Mouse (Mus musculus): Measurements from ENCODE around the gene Ubac2. TPM values are rescaled to one million over a fixed set of nuclear protein-coding genes. Genes with fewer than 3 reads are reported as not detected.

Gene Ubac2
- polyA plus RNA-seq, 1 experiment from 2014 or later, result 77.5 TPM

DNA sequence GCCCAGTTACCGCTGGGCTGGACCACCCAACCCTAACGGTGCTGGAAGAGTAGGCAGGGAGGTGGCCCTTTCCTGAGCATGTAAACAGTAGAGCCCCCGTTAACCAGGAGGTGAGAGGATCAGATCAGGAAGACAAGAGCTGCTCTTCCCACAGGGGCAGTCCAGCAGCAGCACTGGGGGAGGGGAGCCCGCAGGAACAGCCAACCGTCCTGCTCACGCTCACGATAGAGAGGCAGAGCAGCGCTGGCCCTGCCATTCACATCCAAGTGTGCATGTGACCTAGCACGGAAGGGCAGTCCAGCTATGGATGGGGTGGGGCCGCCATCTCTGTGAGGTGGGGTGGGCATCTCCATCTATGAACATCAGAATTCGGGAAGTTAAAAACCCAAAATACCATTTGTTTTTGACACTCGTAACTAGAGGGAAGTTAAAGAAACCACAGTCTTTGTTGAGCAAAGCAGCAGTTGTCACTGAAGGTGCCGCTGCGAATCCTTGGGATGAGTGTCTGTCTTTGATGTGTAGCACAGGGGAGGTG lies 135.1 kb downstream of the Ubac2 start:
- H3K4me1 ChIP-seq (ENCODE audit: insufficient read depth, low read length), result peaks cover 18% of the 10 kb centered on the region
- ATAC-seq (ENCODE audit: low FRiP score, low TSS enrichment), result peak; percentile 91
- H3K9ac ChIP-seq (replicated peaks; ENCODE audit: low read length), result no peak overlapping the region
- H3K27ac ChIP-seq (ENCODE audit: low read length), result peak overlapping the region; percentile 31; the same call in 1 of the 2 replicates
- WGBS, result 42% methylated on average over 13 of the region's 14 CpGs
- H3K9me3 ChIP-seq (ENCODE audit: low read length), result no peaks in the 10 kb centered on the region
- H3K4me3 ChIP-seq (ENCODE audit: low read length), result no peak overlapping the region
- H3K4me2 ChIP-seq (replicated peaks; ENCODE audit: low read depth, low read length), result peak overlapping the region; percentile 14; the same call in 1 of the 2 replicates
- H3K27me3 ChIP-seq (ENCODE audit: insufficient read depth, low read length), result no peaks in the 10 kb centered on the region
- peaks cover 12% of the 10 kb centered on the region; the same call in 1 of the 2 replicates for H3K36me3 ChIP-seq (ENCODE audit: insufficient read depth, low read length)

DNA sequence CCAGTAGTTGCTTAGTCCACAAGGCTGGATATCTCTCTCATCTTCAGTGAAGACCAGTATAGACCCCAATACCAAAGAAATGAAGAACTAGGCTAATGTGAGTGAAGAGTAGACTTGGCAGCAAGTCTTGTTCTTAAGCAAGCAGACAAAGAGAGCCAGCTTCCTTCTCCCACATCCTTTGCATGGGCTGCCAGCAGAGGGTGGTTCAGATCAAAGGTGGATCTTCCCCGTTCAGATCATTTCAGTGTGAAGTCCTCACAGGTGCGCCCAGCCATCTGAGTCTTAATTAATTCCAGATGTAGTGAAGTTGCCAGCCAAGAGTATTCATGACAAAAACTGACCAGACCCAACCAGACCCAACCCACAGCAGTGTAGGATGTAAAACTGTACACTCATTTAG lies 139.5 kb downstream of the Ubac2 start:
- H3K9me3 ChIP-seq (ENCODE audit: low read length), result no peaks in the 10 kb centered on the region
- no peak overlapping the region for H3K27ac ChIP-seq (ENCODE audit: low read length)
- WGBS, result 72% methylated on average over 2 of the region's 2 CpGs
- peaks cover 9% of the 10 kb centered on the region for H3K4me1 ChIP-seq (ENCODE audit: insufficient read depth, low read length)
- no peak overlapping the region for H3K4me2 ChIP-seq (replicated peaks; ENCODE audit: low read depth, low read length)
- no peak for ATAC-seq (ENCODE audit: low FRiP score, low TSS enrichment)
- H3K9ac ChIP-seq (replicated peaks; ENCODE audit: low read length), result no peak overlapping the region
- no peaks in the 10 kb centered on the region; the same call in 1 of the 2 replicates for H3K36me3 ChIP-seq (ENCODE audit: insufficient read depth, low read length)
- H3K27me3 ChIP-seq (ENCODE audit: insufficient read depth, low read length), result no peaks in the 10 kb centered on the region
- no peak overlapping the region for H3K4me3 ChIP-seq (ENCODE audit: low read length)

DNA sequence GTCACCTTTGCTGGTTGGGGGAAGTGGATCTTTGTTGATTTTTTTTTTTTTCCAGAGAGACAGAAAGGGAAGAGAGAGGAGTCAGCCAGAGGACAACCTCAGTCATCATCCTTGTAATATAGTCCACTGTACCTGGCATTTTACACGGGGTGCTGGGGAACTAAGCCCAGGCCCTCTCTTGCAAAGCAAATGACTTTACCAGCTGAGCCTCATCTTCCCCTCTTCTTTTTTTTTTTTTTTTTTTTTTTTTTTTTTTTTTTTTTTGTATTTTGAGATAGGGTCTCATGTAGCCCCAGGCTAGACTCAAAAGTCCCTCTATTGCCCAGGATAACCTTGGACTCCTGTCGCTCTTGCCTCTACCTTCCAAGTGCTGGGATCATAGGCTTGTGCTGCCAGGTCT lies 141.0 kb downstream of the Ubac2 start:
- Histone ChIP-seq H3K9me3 (ENCODE audit: low read length) (no peaks in the 10 kb centered on the region), H3K27ac (ENCODE audit: low read length) (no peak overlapping the region), H3K9ac (replicated peaks; ENCODE audit: low read length) (no peak overlapping the region), H3K36me3 (ENCODE audit: insufficient read depth, low read length) (peaks cover 5% of the 10 kb centered on the region; the same call in 1 of the 2 replicates), H3K27me3 (ENCODE audit: insufficient read depth, low read length) (no peaks in the 10 kb centered on the region), H3K4me3 (ENCODE audit: low read length) (no peak overlapping the region), H3K4me1 (ENCODE audit: insufficient read depth, low read length) (no peaks in the 10 kb centered on the region), H3K4me2 (replicated peaks; ENCODE audit: low read depth, low read length) (no peak overlapping the region)
- 83% methylated on average over 2 of the region's 2 CpGs for WGBS
- ATAC-seq (ENCODE audit: low FRiP score, low TSS enrichment), result no peak

DNA sequence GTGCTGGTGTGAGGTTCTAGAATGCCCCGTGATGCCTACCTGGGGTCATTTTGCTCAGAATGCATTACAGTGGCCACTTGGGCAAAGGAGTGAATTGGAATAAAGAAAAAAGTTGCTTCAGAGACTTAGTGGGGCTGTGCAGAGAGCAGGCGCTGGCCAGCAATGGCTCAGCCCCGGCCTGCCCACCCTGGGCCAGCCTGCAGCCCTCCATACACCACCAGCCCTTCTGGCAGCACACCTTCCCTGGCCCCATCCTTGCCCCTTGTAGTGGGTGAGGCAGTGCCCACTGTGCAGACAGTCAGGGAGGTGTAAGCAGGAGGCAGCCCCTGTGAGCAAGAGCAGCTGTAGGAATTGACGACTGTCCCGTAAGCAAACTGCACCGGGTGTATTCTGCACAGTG lies 142.1 kb downstream of the Ubac2 start:
- Histone ChIP-seq H3K4me3 (ENCODE audit: low read length) (no peak overlapping the region), H3K36me3 (ENCODE audit: insufficient read depth, low read length) (peaks cover 5% of the 10 kb centered on the region; the same call in 1 of the 2 replicates), H3K27ac (ENCODE audit: low read length) (no peak overlapping the region), H3K27me3 (ENCODE audit: insufficient read depth, low read length) (no peaks in the 10 kb centered on the region), H3K4me1 (ENCODE audit: insufficient read depth, low read length) (no peaks in the 10 kb centered on the region), H3K4me2 (replicated peaks; ENCODE audit: low read depth, low read length) (no peak overlapping the region), H3K9ac (replicated peaks; ENCODE audit: low read length) (no peak overlapping the region), H3K9me3 (ENCODE audit: low read length) (no peaks in the 10 kb centered on the region)
- ATAC-seq (ENCODE audit: low FRiP score, low TSS enrichment), result no peak
- WGBS, result 91% methylated on average over 6 of the region's 6 CpGs

DNA sequence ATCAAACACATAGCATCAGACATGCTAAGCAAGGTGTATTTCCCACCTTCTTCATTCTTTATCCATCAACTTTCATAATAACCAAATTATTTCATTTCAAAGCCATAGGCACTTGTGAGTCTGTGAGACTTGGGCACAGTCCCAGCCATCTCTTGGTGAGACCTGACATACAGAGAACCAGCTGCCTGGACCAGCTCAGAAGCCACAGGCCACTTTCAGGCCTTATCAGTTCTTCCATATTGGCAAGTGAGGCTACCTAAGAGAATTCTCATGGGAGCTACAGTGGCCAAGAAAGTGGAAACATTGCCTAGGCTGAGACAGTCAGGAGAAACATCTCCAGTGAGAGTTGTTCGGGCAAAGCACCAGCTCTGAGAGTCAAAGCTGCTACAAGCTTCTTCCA lies 144.6 kb downstream of the Ubac2 start:
- Histone ChIP-seq H3K4me1 (ENCODE audit: insufficient read depth, low read length) (no peaks in the 10 kb centered on the region), H3K4me2 (replicated peaks; ENCODE audit: low read depth, low read length) (no peak overlapping the region)
- WGBS, result 62% methylated on average over 1 of the region's 1 CpGs

DNA sequence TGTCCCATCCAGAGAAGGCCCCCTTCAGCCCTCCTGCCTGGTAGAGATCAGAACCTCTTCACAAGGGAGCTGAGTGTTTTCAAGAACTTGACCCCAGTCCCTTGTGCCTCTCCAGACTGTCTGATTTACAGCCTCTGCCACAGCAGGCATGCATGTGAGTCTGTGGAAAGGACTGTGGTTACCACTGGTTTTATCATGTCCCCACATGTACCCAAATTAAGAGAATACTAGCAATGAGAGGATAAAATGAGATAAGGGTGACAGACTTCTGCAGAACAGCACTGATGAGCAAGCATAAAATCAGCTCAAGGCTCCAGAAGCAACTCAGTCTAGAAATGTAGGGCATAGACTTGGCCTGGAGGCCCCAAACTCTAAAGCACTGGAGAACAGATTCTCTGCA lies 145.5 kb downstream of the Ubac2 start:
- H3K27me3 ChIP-seq (ENCODE audit: insufficient read depth, low read length), result no peaks in the 10 kb centered on the region
- no peak overlapping the region for H3K4me3 ChIP-seq (ENCODE audit: low read length)
- ATAC-seq (ENCODE audit: low FRiP score, low TSS enrichment), result no peak
- no peak overlapping the region for H3K9ac ChIP-seq (replicated peaks; ENCODE audit: low read length)
- H3K9me3 ChIP-seq (ENCODE audit: low read length), result no peaks in the 10 kb centered on the region
- no peak overlapping the region for H3K4me2 ChIP-seq (replicated peaks; ENCODE audit: low read depth, low read length)
- H3K36me3 ChIP-seq (ENCODE audit: insufficient read depth, low read length), result peaks cover 5% of the 10 kb centered on the region; the same call in 1 of the 2 replicates
- H3K27ac ChIP-seq (ENCODE audit: low read length), result no peak overlapping the region
- no peaks in the 10 kb centered on the region for H3K4me1 ChIP-seq (ENCODE audit: insufficient read depth, low read length)

More for the DNA sequence above, 144.6 kb downstream of the Ubac2 start:
- H3K27ac ChIP-seq (ENCODE audit: low read length), result no peak overlapping the region
- no peak overlapping the region for H3K9ac ChIP-seq (replicated peaks; ENCODE audit: low read length)
- no peaks in the 10 kb centered on the region for H3K27me3 ChIP-seq (ENCODE audit: insufficient read depth, low read length)
- H3K36me3 ChIP-seq (ENCODE audit: insufficient read depth, low read length), result peaks cover 5% of the 10 kb centered on the region; the same call in 1 of the 2 replicates
- H3K4me3 ChIP-seq (ENCODE audit: low read length), result no peak overlapping the region
- H3K9me3 ChIP-seq (ENCODE audit: low read length), result no peaks in the 10 kb centered on the region
- no peak for ATAC-seq (ENCODE audit: low FRiP score, low TSS enrichment)

DNA sequence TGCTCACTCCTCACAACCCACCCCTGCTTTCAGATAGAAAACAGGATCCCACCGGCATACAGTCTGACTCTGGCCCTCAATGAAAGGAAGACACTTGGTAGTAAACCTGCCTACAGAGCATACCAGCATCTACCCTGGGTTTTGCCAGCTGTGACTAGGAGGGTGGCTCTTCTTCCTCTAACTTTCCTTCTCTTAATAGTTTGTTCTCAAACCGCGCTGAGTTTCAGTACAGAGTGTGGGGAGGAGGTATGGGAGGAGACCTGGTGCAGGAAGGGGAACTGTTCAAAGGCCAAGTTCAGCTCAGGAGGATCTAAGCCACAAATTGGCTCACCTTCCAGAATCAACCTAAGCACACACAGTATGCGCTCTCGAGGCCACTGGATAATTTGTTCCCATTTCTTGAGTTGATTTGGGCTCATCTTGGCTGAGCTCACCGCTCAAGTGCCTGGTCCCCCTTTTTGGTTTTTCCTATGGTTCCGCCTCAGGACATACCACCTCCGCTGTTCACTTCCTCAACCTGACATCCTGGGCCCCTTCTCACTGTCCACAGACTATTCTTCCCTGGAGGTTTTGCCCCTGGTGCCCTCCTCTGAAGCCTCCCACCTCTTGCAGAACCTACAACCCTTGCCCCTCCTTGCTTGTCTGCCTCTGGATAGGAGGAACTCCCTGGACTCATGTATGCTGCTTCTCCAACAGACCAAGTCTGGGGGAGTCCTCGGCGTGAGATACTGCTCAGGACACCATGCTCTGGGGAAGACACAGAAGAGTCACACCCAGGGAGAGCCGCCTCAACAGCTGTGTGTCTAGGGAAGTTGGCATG lies 150.7 kb downstream of the Ubac2 start:
- no peaks in the 10 kb centered on the region for H3K4me1 ChIP-seq (ENCODE audit: insufficient read depth, low read length)
- no peaks in the 10 kb centered on the region for H3K36me3 ChIP-seq (ENCODE audit: insufficient read depth, low read length)
- H3K9me3 ChIP-seq (ENCODE audit: low read length), result no peaks in the 10 kb centered on the region
- H3K4me3 ChIP-seq (ENCODE audit: low read length), result no peak overlapping the region
- H3K27ac ChIP-seq (ENCODE audit: low read length), result no peak overlapping the region
- ATAC-seq (ENCODE audit: low FRiP score, low TSS enrichment), result no peak
- H3K4me2 ChIP-seq (replicated peaks; ENCODE audit: low read depth, low read length), result no peak overlapping the region
- WGBS, result 83% methylated on average over 11 of the region's 11 CpGs
- no peak overlapping the region for H3K9ac ChIP-seq (replicated peaks; ENCODE audit: low read length)
- H3K27me3 ChIP-seq (ENCODE audit: insufficient read depth, low read length), result no peaks in the 10 kb centered on the region

DNA sequence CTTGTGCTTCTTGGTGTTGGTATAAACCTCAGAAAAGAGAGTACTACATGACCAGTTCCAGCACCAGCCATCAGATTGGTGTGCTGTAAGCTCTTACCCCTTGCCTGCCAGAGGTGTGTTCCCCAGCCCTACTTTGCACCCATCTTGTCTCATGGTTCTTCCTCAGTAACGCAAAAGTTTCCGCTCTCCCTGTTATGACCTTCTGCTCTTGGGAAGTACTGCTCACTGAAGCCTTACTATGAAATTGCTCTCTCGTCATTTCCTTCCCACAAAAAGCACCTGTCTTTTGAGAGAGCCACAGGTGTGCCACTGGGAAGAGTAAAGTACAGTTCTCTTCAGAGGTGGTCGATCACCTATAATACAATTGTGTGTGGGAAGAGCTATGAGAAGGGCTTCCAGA lies 151.4 kb downstream of the Ubac2 start:
- H3K9ac ChIP-seq (replicated peaks; ENCODE audit: low read length), result no peak overlapping the region
- H3K27ac ChIP-seq (ENCODE audit: low read length), result no peak overlapping the region
- H3K4me3 ChIP-seq (ENCODE audit: low read length), result no peak overlapping the region
- H3K27me3 ChIP-seq (ENCODE audit: insufficient read depth, low read length), result no peaks in the 10 kb centered on the region
- no peak overlapping the region for H3K4me2 ChIP-seq (replicated peaks; ENCODE audit: low read depth, low read length)
- 76% methylated on average over 4 of the region's 4 CpGs for WGBS
- no peak for ATAC-seq (ENCODE audit: low FRiP score, low TSS enrichment)
- H3K4me1 ChIP-seq (ENCODE audit: insufficient read depth, low read length), result no peaks in the 10 kb centered on the region
- H3K9me3 ChIP-seq (ENCODE audit: low read length), result no peaks in the 10 kb centered on the region
- H3K36me3 ChIP-seq (ENCODE audit: insufficient read depth, low read length), result no peaks in the 10 kb centered on the region

DNA sequence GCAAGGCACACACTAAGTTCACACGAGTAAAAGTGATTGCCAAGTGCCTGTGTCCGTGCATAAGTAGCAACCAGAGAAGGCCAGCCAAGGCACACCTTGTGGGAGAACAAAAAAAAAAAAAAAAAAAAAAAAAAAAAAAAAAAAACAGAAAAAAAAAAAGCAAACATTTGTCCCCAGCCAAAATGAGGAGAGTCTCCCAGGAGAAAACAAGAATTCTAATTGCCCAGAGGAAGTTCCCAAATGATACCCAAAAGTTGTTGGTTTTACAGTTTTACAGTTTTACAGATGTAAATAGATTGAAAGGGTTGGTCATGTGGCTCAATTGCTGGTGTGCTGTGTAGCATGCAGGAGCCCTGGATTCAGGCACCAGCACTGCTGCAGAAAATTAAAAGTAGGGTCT lies 153.6 kb downstream of the Ubac2 start:
- no peak overlapping the region for H3K27ac ChIP-seq (ENCODE audit: low read length)
- no peaks in the 10 kb centered on the region for H3K36me3 ChIP-seq (ENCODE audit: insufficient read depth, low read length)
- no peaks in the 10 kb centered on the region for H3K4me1 ChIP-seq (ENCODE audit: insufficient read depth, low read length)
- H3K4me3 ChIP-seq (ENCODE audit: low read length), result no peak overlapping the region
- no peak overlapping the region for H3K9ac ChIP-seq (replicated peaks; ENCODE audit: low read length)
- H3K27me3 ChIP-seq (ENCODE audit: insufficient read depth, low read length), result no peaks in the 10 kb centered on the region
- 82% methylated on average over 2 of the region's 2 CpGs for WGBS
- H3K9me3 ChIP-seq (ENCODE audit: low read length), result no peaks in the 10 kb centered on the region
- no peak overlapping the region for H3K4me2 ChIP-seq (replicated peaks; ENCODE audit: low read depth, low read length)
- ATAC-seq (ENCODE audit: low FRiP score, low TSS enrichment), result no peak

DNA sequence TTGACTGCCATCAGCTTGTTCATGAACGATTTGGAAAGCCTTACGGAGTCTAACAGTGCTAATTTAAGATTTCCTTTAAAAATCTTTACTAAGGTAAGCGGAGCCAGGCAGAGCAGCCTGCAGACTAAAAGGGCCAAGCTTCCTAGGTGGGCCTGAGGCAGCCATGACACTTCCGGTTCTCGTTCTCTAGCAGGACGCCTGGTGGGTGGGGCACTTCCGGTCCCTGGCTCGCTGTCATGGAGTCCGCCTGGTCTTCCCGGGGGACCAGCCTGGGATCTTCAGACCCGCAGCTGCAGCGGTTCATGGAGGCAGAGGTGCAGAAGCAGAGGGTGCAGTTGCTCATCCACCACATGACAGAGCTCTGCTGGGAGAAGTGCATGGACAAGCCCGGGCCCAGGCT lies 156.0 kb downstream of the Ubac2 start, which contains the start of gene Timm8a2:
Gene Timm8a2 (plus strand): TSS at position 224 of the 400 bp plus-strand sequence.
- peak; percentile 27; the same call in 1 of the 2 replicates for ATAC-seq (ENCODE audit: low FRiP score, low TSS enrichment)
- 94% methylated on average over 13 of the region's 13 CpGs for WGBS
- H3K36me3 ChIP-seq (ENCODE audit: insufficient read depth, low read length), result no peaks in the 10 kb centered on the region
- no peaks in the 10 kb centered on the region for H3K4me1 ChIP-seq (ENCODE audit: insufficient read depth, low read length)
- H3K4me2 ChIP-seq (replicated peaks; ENCODE audit: low read depth, low read length), result no peak within 1 kb of the TSS
- H3K4me3 ChIP-seq (ENCODE audit: low read length), result no peak within 1 kb of the TSS
- no peaks in the 10 kb centered on the region for H3K27me3 ChIP-seq (ENCODE audit: insufficient read depth, low read length)
- H3K27ac ChIP-seq (ENCODE audit: low read length), result no peak within 1 kb of the TSS
- H3K9me3 ChIP-seq (ENCODE audit: low read length), result no peaks in the 10 kb centered on the region
- no peak within 1 kb of the TSS for H3K9ac ChIP-seq (replicated peaks; ENCODE audit: low read length)

Measured in kidney, embryonic 16.5 days (tissue).